14 mouse cellular contexts compared by ENCODE assay signal in genomic region chr8:9029156-9029555, GRCm38 (mm10).
"Had no signal": no experiment of that assay in that cellular context is flagged by ENCODE, and none has a peak within 500 bp of the region (broad histone marks: within the 10 kb centered on the region; RNA-seq: fewer than 3 reads in every experiment).

No protein-coding gene starts in this region.

- H3K4me2 ChIP-seq: liver, embryonic 11.5 days; liver, embryonic 15.5 days; midbrain, embryonic 13.5 days had no signal

- H3K9ac ChIP-seq: liver, embryonic 15.5 days; midbrain, embryonic 13.5 days had no signal

- H3K4me1 ChIP-seq: liver, embryonic 15.5 days had no signal

- ATAC-seq: lung, postnatal 0 days; midbrain, embryonic 13.5 days had no signal

- H3K9me3 ChIP-seq: liver, embryonic 15.5 days; midbrain, embryonic 13.5 days had no signal

- H3K27ac ChIP-seq: layer of hippocampus, adult 2 months; left cerebral cortex, adult 2 months; liver, embryonic 15.5 days; midbrain, embryonic 13.5 days; stomach, postnatal 0 days had no signal

- H3K36me3 ChIP-seq: liver, embryonic 15.5 days; midbrain, embryonic 13.5 days had no signal

- H3K27me3 ChIP-seq: liver, embryonic 15.5 days had no signal

- H3K4me3 ChIP-seq: layer of hippocampus, adult 2 months; left cerebral cortex, adult 2 months; liver, embryonic 15.5 days; midbrain, embryonic 13.5 days had no signal

- DNase-seq: kidney, adult 18-20 months; kidney, postnatal 10 days; kidney, postnatal 4 days; lung, adult 2 months; lung, postnatal 36 days; thymus, adult 2 months; thymus, postnatal 25 days had no signal
